15 mouse cellular contexts compared by ENCODE assay signal in the genomic region with DNA sequence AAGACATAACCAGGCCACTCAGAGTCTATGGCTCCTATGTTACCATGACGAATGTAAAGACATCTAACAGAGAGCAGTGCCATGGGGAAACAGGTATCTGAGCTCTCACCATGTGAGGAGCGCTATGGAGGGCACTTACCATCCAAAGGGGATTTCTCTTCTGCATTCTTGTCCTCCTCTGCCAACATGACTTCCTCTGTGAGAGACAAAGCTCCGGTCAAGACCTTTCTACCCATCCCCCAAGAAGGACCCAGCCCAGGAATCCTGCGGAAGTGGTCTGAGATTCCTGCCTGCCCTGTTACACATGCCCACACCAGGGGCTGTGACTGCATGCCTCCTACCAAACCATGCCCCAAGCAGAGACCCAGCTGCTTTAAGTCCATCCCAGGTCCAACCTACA. TPM values are rescaled to one million over a fixed set of nuclear protein-coding genes. Genes with fewer than 3 reads are reported as not detected.
"Had no signal": no experiment of that assay in that cellular context is flagged by ENCODE, and none has a peak within 500 bp of the region (broad histone marks: within the 10 kb centered on the region; RNA-seq: fewer than 3 reads in every experiment).

No protein-coding gene starts in this region.

- H3K4me3 ChIP-seq: lung, embryonic 15.5 days; megakaryocyte, embryonic 14.5 days; midbrain, embryonic 12.5 days; neural tube, embryonic 12.5 days; stomach, embryonic 15.5 days had no signal

- H3K9me3 ChIP-seq: lung, embryonic 15.5 days; midbrain, embryonic 12.5 days; neural tube, embryonic 12.5 days; stomach, embryonic 15.5 days had no signal

- DNase-seq: liver, postnatal 0 days; midbrain, embryonic 14.5 days; right cerebral cortex, postnatal 14 days; thymus, adult 2 months; thymus, postnatal 25 days; thymus, postnatal 4 days had no signal

- H3K4me2 ChIP-seq: midbrain, embryonic 12.5 days; neural tube, embryonic 12.5 days; stomach, embryonic 15.5 days had no signal

- H3K36me3 ChIP-seq: lung, embryonic 15.5 days; stomach, embryonic 15.5 days had no signal

- H3K27me3 ChIP-seq: lung, embryonic 15.5 days; midbrain, embryonic 12.5 days; neural tube, embryonic 12.5 days; stomach, embryonic 15.5 days had no signal

- H3K27ac ChIP-seq: lung, embryonic 15.5 days; macrophage; midbrain, embryonic 12.5 days; neural tube, embryonic 12.5 days; stomach, embryonic 15.5 days; stomach, postnatal 0 days had no signal

- H3K4me1 ChIP-seq: lung, embryonic 15.5 days; megakaryocyte, embryonic 14.5 days; midbrain, embryonic 12.5 days; neural tube, embryonic 12.5 days; stomach, embryonic 15.5 days had no signal

- H3K9ac ChIP-seq: liver, postnatal 0 days; lung, embryonic 15.5 days; midbrain, embryonic 12.5 days; neural tube, embryonic 12.5 days; stomach, embryonic 15.5 days had no signal

RNA-seq across cellular contexts. Expression of a gene that starts 44.0 kb away (rescaled TPM):
- total RNA-seq: monocyte, adult 5-6 weeks; neutrophil, adult 5-6 weeks had no signal
